Mouse (Mus musculus): ENCODE data around the gene Tnfrsf9.

The Tnfrsf9 gene

GRCm38 (mm10) chr4:150926924-150927705, 12.8 kb downstream of the Tnfrsf9 start:
- DNase-seq (ENCODE audit: low read depth, low spot score), result no peak

- DNase-seq (ENCODE audit: low read depth, low spot score), result no peak
These were observed 13.4 kb downstream of the Tnfrsf9 start for GRCm38 (mm10) chr4:150927789-150928188.

GRCm38 (mm10) chr4:150933503-150933902, 19.1 kb downstream of the Tnfrsf9 start:
- no peak for DNase-seq (ENCODE audit: low read depth, low spot score)

GRCm38 (mm10) chr4:150937293-150938062, 23.1 kb downstream of the Tnfrsf9 start:
- DNase-seq (ENCODE audit: low read depth, low spot score), result no peak

GRCm38 (mm10) chr4:150938063-150938452, 23.7 kb downstream of the Tnfrsf9 start:
- no peak for DNase-seq (ENCODE audit: low read depth, low spot score)

- no peak for DNase-seq (ENCODE audit: low read depth, low spot score)
These were observed 25.8 kb downstream of the Tnfrsf9 start for GRCm38 (mm10) chr4:150939991-150940651.

- no peak for DNase-seq (ENCODE audit: low read depth, low spot score)
These were observed 30.3 kb downstream of the Tnfrsf9 start for GRCm38 (mm10) chr4:150944707-150945106.

- no peak for DNase-seq (ENCODE audit: low read depth, low spot score)
These were observed 36.6 kb downstream of the Tnfrsf9 start for GRCm38 (mm10) chr4:150950972-150951371.

- DNase-seq (ENCODE audit: low read depth, low spot score), result no peak
These were observed 42.2 kb downstream of the Tnfrsf9 start for GRCm38 (mm10) chr4:150956369-150957105.

- no peak for DNase-seq (ENCODE audit: low read depth, low spot score)
These were observed 42.7 kb downstream of the Tnfrsf9 start for GRCm38 (mm10) chr4:150957106-150957458.

GRCm38 (mm10) chr4:150958536-150958935, 44.2 kb downstream of the Tnfrsf9 start:
- no peak for DNase-seq (ENCODE audit: low read depth, low spot score)

GRCm38 (mm10) chr4:150962231-150962630, 47.9 kb downstream of the Tnfrsf9 start:
- no peak for DNase-seq (ENCODE audit: low read depth, low spot score)

- DNase-seq (ENCODE audit: low read depth, low spot score), result no peak
These were observed 49.3 kb downstream of the Tnfrsf9 start for GRCm38 (mm10) chr4:150963711-150964110.

- DNase-seq (ENCODE audit: low read depth, low spot score), result peak; percentile 58
These were observed 50.5 kb downstream of the Tnfrsf9 start for GRCm38 (mm10) chr4:150964635-150965554.

- DNase-seq (ENCODE audit: low read depth, low spot score), result no peak
These were observed 51.2 kb downstream of the Tnfrsf9 start for GRCm38 (mm10) chr4:150965555-150965951.

GRCm38 (mm10) chr4:150966556-150966955, 52.2 kb downstream of the Tnfrsf9 start:
- no peak for DNase-seq (ENCODE audit: low read depth, low spot score)

GRCm38 (mm10) chr4:150968956-150969355, 54.6 kb downstream of the Tnfrsf9 start:
- no peak for DNase-seq (ENCODE audit: low read depth, low spot score)

- DNase-seq (ENCODE audit: low read depth, low spot score), result no peak
These were observed 58.9 kb downstream of the Tnfrsf9 start for GRCm38 (mm10) chr4:150973264-150973663.

GRCm38 (mm10) chr4:150975145-150975544, 60.8 kb downstream of the Tnfrsf9 start:
- no peak for DNase-seq (ENCODE audit: low read depth, low spot score)

GRCm38 (mm10) chr4:150978156-150978910, 64.0 kb downstream of the Tnfrsf9 start:
- DNase-seq (ENCODE audit: low read depth, low spot score), result no peak

All from WW6 (cell line).